Mouse (Mus musculus) ES-E14 (cell line): ENCODE measurements around the gene Ipo7.

Experiments
- CHD2 ChIP-seq: IDR thresholded peaks from 2 replicates; pipeline ENCODE4 v1.6.1; 2014; ENCODE audit warnings: mild to moderate bottlenecking, low read depth, low read length, inconsistent platforms
- HCFC1 ChIP-seq: IDR thresholded peaks from 2 replicates; pipeline ENCODE4 v1.6.1; 2012; ENCODE audit warnings: low read length, inconsistent platforms, borderline replicate concordance; ENCODE audit not compliant: insufficient read depth
- MAFK ChIP-seq: IDR thresholded peaks from 2 replicates; pipeline ENCODE4 v1.6.1; 2014; ENCODE audit warnings: mild to moderate bottlenecking, low read depth, low read length, inconsistent platforms; ENCODE audit not compliant: insufficient read depth
- ZC3H11A ChIP-seq: IDR thresholded peaks from 2 replicates; pipeline ENCODE4 v1.6.1; 2012; ENCODE audit warnings: low read depth, mild to moderate bottlenecking, inconsistent platforms, low read length, borderline replicate concordance
- ZNF384 ChIP-seq: IDR thresholded peaks from 2 replicates; pipeline ENCODE4 v1.6.1; 2012; ENCODE audit warnings: low read depth, low read length, inconsistent platforms

GRCm38 (mm10) chr7:110006471-110007195, 11.4 kb upstream of the Ipo7 start:
- TF ChIP-seq ZNF384: no peak
- no peak for TF ChIP-seq MAFK
- no peak for TF ChIP-seq CHD2
- no peak for TF ChIP-seq ZC3H11A
- no peak for TF ChIP-seq HCFC1
